Mouse (Mus musculus) C2C12 (cell line): ENCODE measurements around the gene Mag. TPM values are rescaled to one million over a fixed set of nuclear protein-coding genes. Genes with fewer than 3 reads are reported as not detected.

Experiments used
- H3K27me3 ChIP-seq: one replicate; pipeline ENCODE4 v1.6.1; 2011; ENCODE audit not compliant: control insufficient read depth, insufficient read depth, insufficient read length
- H3K36me3 ChIP-seq: one replicate; pipeline ENCODE4 v1.6.1; 2011; ENCODE audit not compliant: control insufficient read depth, insufficient read depth
- H3K4me3 ChIP-seq: one replicate; pipeline ENCODE4 v1.5.1; 2011; ENCODE audit warnings: mild to moderate bottlenecking, control low read depth; ENCODE audit not compliant: poor library complexity, insufficient read depth, severe bottlenecking
- H3K79me2 ChIP-seq: one replicate; pipeline ENCODE4 v1.6.1; 2011; ENCODE audit not compliant: control insufficient read depth, insufficient read depth
- H3K79me3 ChIP-seq: one replicate; pipeline ENCODE4 v1.6.1; 2011; ENCODE audit warnings: low read depth, control low read depth
- H3ac ChIP-seq: one replicate; pipeline ENCODE3; 2011; ENCODE audit warnings: low read depth; ENCODE audit not compliant: control insufficient read depth, insufficient read length
- CEBPB ChIP-seq: IDR thresholded peaks from one replicate; pipeline ENCODE4 v1.6.1; 2011; ENCODE audit warnings: low read depth, mild to moderate bottlenecking, control low read depth, moderate library complexity
- CTCF ChIP-seq: IDR thresholded peaks from one replicate; pipeline ENCODE4 v1.5.1; 2011; ENCODE audit not compliant: control insufficient read depth, insufficient read depth, insufficient read length
- FOSL1 ChIP-seq: IDR thresholded peaks from one replicate; pipeline ENCODE4 v1.8.0; 2011; ENCODE audit warnings: mild to moderate bottlenecking, low read length; ENCODE audit not compliant: poor library complexity, insufficient read depth, severe bottlenecking
- MAX ChIP-seq: IDR thresholded peaks from one replicate; pipeline ENCODE4 v1.6.1; 2011; ENCODE audit warnings: mild to moderate bottlenecking, control low read depth
- MYOD1 ChIP-seq: IDR thresholded peaks from one replicate; pipeline ENCODE4 v1.6.1; 2011; ENCODE audit warnings: low read depth; ENCODE audit not compliant: control insufficient read depth, insufficient read length
- MYOG ChIP-seq: IDR thresholded peaks from one replicate; pipeline ENCODE4 v1.6.1; 2011; ENCODE audit not compliant: control insufficient read depth, insufficient read length; ENCODE audit errors: extremely low read depth
- USF1 ChIP-seq: IDR thresholded peaks from one replicate; pipeline ENCODE4 v1.6.1; 2011; ENCODE audit warnings: low read depth, mild to moderate bottlenecking, control low read depth, moderate library complexity
- polyA plus RNA-seq: library from polyadenylated mRNA; unstranded; fragments of >200 nt; fragmentation: generic; extraction: Trizol; gene quantifications from one replicate; pipeline ENCODE4 v1.2.1, GENCODE M21; 2012; ENCODE audit warnings: missing spikeins

Mag gene
- polyA plus RNA-seq, 1 experiment, result 0.05 TPM

DNA sequence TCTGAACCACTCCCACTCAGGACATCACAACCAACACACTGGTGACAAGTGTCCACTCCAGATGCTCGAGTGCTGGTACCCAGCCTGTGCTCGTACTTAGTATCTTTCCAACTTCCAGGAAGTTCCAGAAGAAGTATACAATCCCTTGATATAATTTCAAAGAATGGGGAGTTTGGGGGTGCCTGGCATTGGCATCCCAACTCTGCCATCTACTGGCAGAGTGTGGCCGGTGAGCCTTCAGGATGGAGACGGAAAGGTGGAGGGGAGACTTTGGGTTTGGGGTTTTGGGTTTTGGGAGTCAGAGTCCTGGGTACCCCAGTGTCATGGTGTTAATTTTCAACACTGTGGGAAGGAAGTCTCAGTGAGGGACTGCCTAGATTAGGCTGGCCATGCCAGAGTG is 10.6 kb downstream of the Mag start:
- H3K27me3 ChIP-seq, result peaks cover 26% of the 10 kb centered on the region
- H3K79me3 ChIP-seq, result no peaks in the 10 kb centered on the region
- H3K4me3 ChIP-seq, result no peak overlapping the region
- TF ChIP-seq FOSL1, result no peak
- no peak for TF ChIP-seq USF1
- TF ChIP-seq MYOG, result no peak
- no peak for TF ChIP-seq CEBPB
- no peak for TF ChIP-seq MYOD1
- no peak for TF ChIP-seq CTCF
- TF ChIP-seq MAX, result no peak
- no peaks in the 10 kb centered on the region for H3K79me2 ChIP-seq
- H3ac ChIP-seq, result no peak overlapping the region
- no peaks in the 10 kb centered on the region for H3K36me3 ChIP-seq

DNA sequence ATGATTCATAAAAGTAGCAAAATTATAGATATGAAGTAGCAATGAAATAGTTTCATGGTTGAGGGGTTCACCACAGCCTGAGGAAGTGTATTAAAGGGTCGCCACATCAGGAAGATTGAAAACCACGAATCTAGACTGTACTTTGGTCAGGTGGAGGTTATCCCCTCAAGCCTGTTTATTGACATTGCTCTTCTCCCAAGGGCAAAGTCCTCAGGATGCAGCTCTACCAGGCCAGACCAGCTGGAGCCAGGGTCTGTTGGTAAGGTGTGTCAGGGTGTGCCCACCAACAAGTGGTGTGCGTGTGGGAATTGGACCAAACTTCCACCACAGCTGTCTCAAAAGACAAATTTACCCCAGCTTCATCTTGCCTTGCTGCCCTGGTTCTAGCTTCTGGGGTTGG is 19.5 kb downstream of the Mag start:
- Histone ChIP-seq H3K79me3 (no peaks in the 10 kb centered on the region), H3ac (no peak overlapping the region), H3K4me3 (no peak overlapping the region), H3K27me3 (peaks cover 7% of the 10 kb centered on the region), H3K79me2 (no peaks in the 10 kb centered on the region), H3K36me3 (no peaks in the 10 kb centered on the region)
- TF ChIP-seq MYOG, result no peak
- no peak for TF ChIP-seq USF1
- no peak for TF ChIP-seq CEBPB
- TF ChIP-seq MYOD1, result no peak
- TF ChIP-seq CTCF, result no peak
- no peak for TF ChIP-seq MAX
- TF ChIP-seq FOSL1, result no peak

DNA sequence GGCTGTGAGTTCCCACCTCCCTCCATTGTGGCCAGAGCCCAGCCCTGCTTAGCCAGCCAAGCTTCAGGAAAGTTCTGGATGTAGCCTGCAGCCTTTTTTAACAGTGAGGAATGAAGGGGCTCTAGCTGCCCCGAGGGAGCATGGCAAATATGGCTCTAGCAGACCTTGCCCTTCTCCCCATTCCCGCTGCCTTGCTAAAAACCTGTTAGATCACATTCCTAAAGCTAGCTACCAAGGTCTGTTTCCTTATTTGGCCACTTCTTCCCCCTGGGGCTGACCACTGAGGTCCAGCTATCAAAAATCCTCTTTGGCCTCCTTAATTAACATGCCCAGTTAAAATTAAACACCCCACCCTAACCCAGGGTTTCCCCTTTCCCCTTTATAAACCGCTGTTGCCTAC is 22.2 kb downstream of the Mag start:
- Histone ChIP-seq H3K4me3 (no peak overlapping the region), H3K79me2 (no peaks in the 10 kb centered on the region), H3ac (no peak overlapping the region), H3K27me3 (peaks cover 10% of the 10 kb centered on the region), H3K79me3 (no peaks in the 10 kb centered on the region), H3K36me3 (no peaks in the 10 kb centered on the region)
- no peak for TF ChIP-seq CTCF
- TF ChIP-seq CEBPB, result no peak
- no peak for TF ChIP-seq USF1
- TF ChIP-seq MAX, result no peak
- no peak for TF ChIP-seq FOSL1
- TF ChIP-seq MYOD1, result no peak
- no peak for TF ChIP-seq MYOG

GRCm38 (mm10) chr7:30891746-30892145 is 22.9 kb downstream of the Mag start:
- no peak overlapping the region for H3ac ChIP-seq
- H3K79me3 ChIP-seq, result no peaks in the 10 kb centered on the region
- peaks cover 13% of the 10 kb centered on the region for H3K27me3 ChIP-seq
- H3K4me3 ChIP-seq, result no peak overlapping the region
- no peaks in the 10 kb centered on the region for H3K79me2 ChIP-seq
- no peaks in the 10 kb centered on the region for H3K36me3 ChIP-seq
- TF ChIP-seq MAX (no peak), MYOG (no peak), FOSL1 (no peak), CTCF (no peak), CEBPB (no peak), MYOD1 (no peak), USF1 (no peak)

DNA sequence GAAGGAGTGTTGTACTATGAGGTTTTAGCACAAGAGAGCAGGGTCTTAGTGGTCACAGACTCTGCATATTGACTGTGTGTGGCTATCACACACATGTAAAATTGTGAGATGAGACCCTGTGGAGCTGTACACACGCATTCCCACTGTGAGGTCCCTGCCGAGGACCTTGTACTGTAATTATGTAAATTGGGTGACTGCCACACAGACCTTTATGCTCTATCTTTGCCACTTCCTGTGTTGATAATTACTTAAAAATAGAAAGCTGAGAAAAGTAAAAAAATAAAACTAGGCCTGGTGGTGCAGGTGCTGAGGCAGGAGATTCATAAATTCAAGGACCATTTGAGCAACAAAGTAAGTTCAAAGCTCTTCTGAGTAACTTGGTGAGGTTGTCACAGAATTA is 24.0 kb downstream of the Mag start:
- Histone ChIP-seq H3K27me3 (peaks cover 13% of the 10 kb centered on the region), H3ac (no peak overlapping the region), H3K4me3 (no peak overlapping the region), H3K36me3 (no peaks in the 10 kb centered on the region), H3K79me3 (no peaks in the 10 kb centered on the region), H3K79me2 (no peaks in the 10 kb centered on the region)
- no peak for TF ChIP-seq MAX
- no peak for TF ChIP-seq USF1
- TF ChIP-seq MYOG, result no peak
- TF ChIP-seq CTCF, result no peak
- no peak for TF ChIP-seq MYOD1
- TF ChIP-seq CEBPB, result no peak
- TF ChIP-seq FOSL1, result no peak

- no peaks in the 10 kb centered on the region for H3K36me3 ChIP-seq
- TF ChIP-seq MAX, result no peak
- TF ChIP-seq FOSL1, result no peak
- TF ChIP-seq CTCF, result no peak
- TF ChIP-seq MYOD1, result no peak
- no peak for TF ChIP-seq USF1
- no peak for TF ChIP-seq MYOG
- no peak for TF ChIP-seq CEBPB
- no peaks in the 10 kb centered on the region for H3K79me3 ChIP-seq
- no peak overlapping the region for H3K4me3 ChIP-seq
- H3ac ChIP-seq, result no peak overlapping the region
- H3K79me2 ChIP-seq, result no peaks in the 10 kb centered on the region
- H3K27me3 ChIP-seq, result peaks cover 13% of the 10 kb centered on the region
Observed at GRCm38 (mm10) chr7:30888786-30889185, 25.9 kb downstream of the Mag start.
